Mouse (Mus musculus) left cerebral cortex, postnatal 4 days (tissue): ENCODE measurements around the gene Tirap. TPM values are rescaled to one million over a fixed set of nuclear protein-coding genes. Genes with fewer than 3 reads are reported as not detected.
"Not testable (repeated sequence)": the region's sequence is repeated elsewhere in the genome, so short reads cannot be mapped to it uniquely, and the experiment has no call there.

Experiments used
- DNase-seq: peaks from one replicate; pipeline ENCODE4 v3.0.0-alpha.2; 2022
- intact Hi-C: fragments of 180-260 bp; cut with DNase I; formaldehyde crosslinking; loops from one replicate; pipeline ENCODE4 v1.15.1; 2025
- total RNA-seq, 2 experiments: library from RNA; stranded (reverse); gene quantifications; 2 replicates each; pipeline ENCODE4 v1.2.3; 2021

The Tirap gene
- total RNA-seq, 2 experiments from 2014 or later: 3.3 to 3.6 TPM

DNA sequence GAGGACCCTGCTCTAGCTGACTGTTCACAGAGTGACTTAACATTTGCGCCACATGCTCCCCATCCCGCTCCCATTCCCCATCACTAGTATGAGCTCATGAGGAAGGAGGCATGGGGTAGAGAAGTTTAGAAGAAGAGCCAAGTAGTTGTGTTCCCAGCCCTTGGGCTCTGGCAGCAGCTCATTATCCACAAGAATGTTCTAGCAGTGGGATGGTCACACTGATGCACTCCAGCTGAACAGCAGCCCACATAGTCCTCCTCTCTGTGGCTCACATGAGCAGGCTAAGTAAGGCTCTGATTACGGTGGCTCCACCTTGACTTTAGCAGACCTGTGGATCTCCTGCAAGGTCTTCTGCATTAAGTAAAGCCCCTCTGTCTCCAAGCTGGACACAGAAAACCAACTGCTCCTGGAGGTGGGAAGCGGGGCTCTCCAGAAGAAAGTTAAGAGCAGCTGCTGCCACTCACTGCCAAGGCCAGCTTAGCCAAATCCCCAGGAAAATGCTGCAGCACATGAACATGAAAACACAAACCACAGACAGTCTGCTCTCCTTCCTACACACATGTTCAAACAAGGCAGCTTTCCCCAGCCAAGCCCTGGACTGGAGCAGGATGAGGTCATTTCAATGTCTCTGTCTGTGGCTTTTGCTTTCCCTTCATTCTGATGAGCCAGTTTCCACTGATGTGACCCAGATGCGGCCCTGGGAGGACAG is 43.9 kb downstream of the Tirap start:
- DNase-seq: no peak
- intact Hi-C loops: no loop called here

DNA sequence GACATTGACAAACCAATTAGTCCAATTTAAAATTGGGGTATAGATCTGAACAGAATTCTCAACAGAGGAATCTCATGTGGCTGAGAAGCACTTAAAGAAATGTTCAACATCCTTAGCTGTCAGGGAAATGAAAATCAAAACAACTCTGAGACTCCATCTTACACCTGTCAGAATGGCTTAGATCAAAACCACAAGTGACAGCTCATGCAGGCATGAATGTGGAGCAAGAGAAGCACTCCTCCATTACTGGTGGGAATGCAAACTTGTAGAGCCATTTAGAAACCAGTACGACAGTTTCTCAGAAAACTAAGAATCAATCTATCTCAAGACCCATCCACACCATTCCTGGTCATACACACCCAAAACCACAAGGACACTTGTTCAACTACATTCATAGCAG is 47.2 kb downstream of the Tirap start:
- no peak for DNase-seq
- intact Hi-C loops: no loop called here

DNA sequence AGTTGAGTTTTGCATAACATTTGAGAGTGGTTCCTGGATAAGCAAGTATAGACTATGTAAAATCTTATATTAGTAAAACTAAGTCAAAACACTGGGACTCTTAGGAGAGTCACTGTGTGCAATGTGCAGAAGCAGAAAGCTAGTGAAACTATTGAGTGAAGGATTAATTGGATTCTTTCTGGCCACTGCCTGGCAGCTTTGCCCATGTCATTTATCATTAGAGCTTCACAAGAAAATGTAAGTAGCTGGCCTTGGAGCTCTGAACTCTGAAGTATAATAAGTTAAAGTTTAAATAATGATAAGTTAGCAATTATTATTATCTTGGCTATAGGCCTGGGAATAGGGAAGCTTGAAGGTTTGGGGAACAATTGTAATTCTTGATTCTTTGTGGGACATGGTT is 51.3 kb downstream of the Tirap start:
- intact Hi-C loops, DNase-seq: not testable (repeated sequence)

DNA sequence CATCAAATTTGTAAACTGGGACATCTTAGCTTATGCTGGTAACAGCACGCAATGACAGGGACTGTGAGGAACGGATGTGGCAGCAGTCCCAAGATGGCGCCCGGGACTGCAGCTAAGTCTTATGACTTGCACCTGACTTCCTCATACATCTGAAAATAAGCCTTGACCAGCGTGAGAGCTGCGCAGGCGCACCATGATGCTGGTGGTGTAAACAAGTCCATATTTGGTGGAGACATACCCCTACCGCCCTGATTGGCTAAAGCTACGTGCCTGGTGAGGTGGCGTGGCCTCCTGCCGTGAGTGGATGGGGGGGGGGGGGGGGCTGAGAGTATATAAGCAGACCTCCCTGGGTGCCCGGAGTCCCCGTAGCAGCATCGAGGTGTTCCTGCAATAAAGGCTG is 52.8 kb downstream of the Tirap start:
- DNase-seq, intact Hi-C loops: not testable (repeated sequence)

DNA sequence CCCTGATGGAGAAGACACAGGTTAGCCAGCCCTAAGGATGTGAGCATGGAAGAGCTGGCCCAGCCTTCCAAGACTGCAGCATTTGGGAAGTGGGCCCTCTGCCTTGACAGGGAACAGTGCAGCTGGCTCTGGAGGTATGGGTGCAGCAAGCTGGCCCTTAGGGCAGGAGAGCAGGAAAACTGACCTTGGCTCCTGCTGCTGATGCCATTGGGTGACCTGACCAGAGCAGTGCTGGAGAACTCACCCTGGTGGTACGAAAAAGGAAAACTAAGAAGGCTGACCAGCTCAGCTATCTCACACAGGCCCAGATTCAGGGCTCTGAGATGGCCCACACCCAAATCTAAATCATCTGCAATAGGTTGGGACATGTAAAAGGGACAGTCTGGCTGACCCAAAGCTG is 54.3 kb downstream of the Tirap start:
- intact Hi-C loops: no loop called here
- no peak for DNase-seq

- no peak for DNase-seq
- intact Hi-C loops: no loop called here
Observed at GRCm38 (mm10) chr9:35145118-35145517, 55.0 kb downstream of the Tirap start.

GRCm38 (mm10) chr9:35142221-35142620 is 57.9 kb downstream of the Tirap start:
- intact Hi-C loops: no loop called here
- DNase-seq: no peak

GRCm38 (mm10) chr9:35139231-35139744 is 60.8 kb downstream of the Tirap start:
- intact Hi-C loops: no loop called here
- DNase-seq: no peak

- intact Hi-C loops: no loop called here
- DNase-seq: no peak
Observed at GRCm38 (mm10) chr9:35138029-35138428, 62.1 kb downstream of the Tirap start.

DNA sequence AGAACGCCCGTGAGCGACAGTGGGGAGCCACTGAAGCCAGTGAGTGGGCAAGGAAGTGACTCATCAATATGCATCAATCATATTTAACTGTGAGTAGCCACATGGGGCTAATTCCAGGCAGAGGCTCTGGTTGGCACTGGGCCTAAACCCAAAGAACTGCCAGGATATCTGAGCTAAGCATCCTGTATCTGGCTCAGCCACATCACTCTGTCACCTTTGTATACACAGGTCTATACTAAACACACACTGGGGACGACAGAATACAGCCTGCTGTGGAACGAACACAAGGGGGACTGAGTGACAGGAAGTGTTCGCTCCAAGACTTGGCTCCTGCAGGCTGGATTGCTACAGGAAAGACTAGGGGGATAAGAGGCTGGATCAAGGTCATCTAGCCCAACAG is 64.5 kb downstream of the Tirap start:
- intact Hi-C loops: no loop called here
- peak; percentile 50 for DNase-seq

Other genes starting within 250 kb of the Tirap start
- gene St3gal4, start 81.0 kb downstream of the Tirap start, total RNA-seq: 10 to 100 TPM; 19.0 to 22.6 TPM
- gene Dcps, start 24.2 kb downstream of the Tirap start, total RNA-seq: 10 to 100 TPM; 25.9 to 27.2 TPM
- gene Srpr, start 116 bp downstream of the Tirap start, total RNA-seq: 10 to 100 TPM; 39.0 to 40.4 TPM
- gene Foxred1, start 10.8 kb upstream of the Tirap start, total RNA-seq: 10 to 100 TPM; 31.9 to 34.9 TPM
- 10 to 100 TPM; 32.3 to 38.8 TPM for gene Fam118b, start 67.5 kb upstream of the Tirap start, total RNA-seq
- 10 to 100 TPM in 1 of 2 experiments, 1 to 10 TPM in 1; 9.1 to 12.4 TPM for gene Rpusd4, start 67.6 kb upstream of the Tirap start, total RNA-seq
- gene Cdon, start 220.8 kb upstream of the Tirap start, total RNA-seq: 10 to 100 TPM; 13.0 to 14.1 TPM